Mouse (Mus musculus): ENCODE data around the gene Gm4792. TPM values are rescaled to one million over a fixed set of nuclear protein-coding genes. Genes with fewer than 3 reads are reported as not detected.

Gene Gm4792
- total and polyA plus RNA-seq, 3 experiments: not detected

GRCm38 (mm10) chr10:94265656-94266542, 32.6 kb downstream of the Gm4792 start:
- DNase-seq (ENCODE audit: low spot score) (no peak), ATAC-seq (ENCODE audit: extremely low read depth, insufficient number of reproducible peaks, low FRiP score, poor library complexity, severe bottlenecking) (no peak)
- H3K4me1 ChIP-seq (ENCODE audit: insufficient read depth, low read depth, low read length): no peaks in the 10 kb centered on the region
- no peak for TF ChIP-seq TAL1 (conservative IDR thresholded peaks at IDR 0.05; ENCODE audit: low read depth, low read length)
- TF ChIP-seq GATA1 (IDR thresholded peaks at IDR 0.05; ENCODE audit: borderline replicate concordance, low read length): no peak
- no peak for TF ChIP-seq CTCF (IDR thresholded peaks at IDR 0.05; ENCODE audit: low read depth, low read length)
- TF ChIP-seq POLR2AphosphoS5 (IDR thresholded peaks at IDR 0.05; ENCODE audit: insufficient replicate concordance, low read depth, low read length): no peak
- TF ChIP-seq GATA2 (IDR thresholded peaks at IDR 0.05; ENCODE audit: borderline replicate concordance, low read depth, low read length): no peak
- no peaks in the 10 kb centered on the region for H3K36me3 ChIP-seq (replicated peaks)
- H3K9me3 ChIP-seq (replicated peaks): no peaks in the 10 kb centered on the region
- H3K4me3 ChIP-seq (ENCODE audit: low read depth, low read length): no peak overlapping the region
- peaks cover 5% of the 10 kb centered on the region for H3K27me3 ChIP-seq (ENCODE audit: insufficient read depth, low read length)

- no peak for TF ChIP-seq GATA1 (IDR thresholded peaks at IDR 0.05; ENCODE audit: borderline replicate concordance, low read length)
- TF ChIP-seq POLR2AphosphoS5 (IDR thresholded peaks at IDR 0.05; ENCODE audit: insufficient replicate concordance, low read depth, low read length): no peak
- TF ChIP-seq GATA2 (IDR thresholded peaks at IDR 0.05; ENCODE audit: borderline replicate concordance, low read depth, low read length): no peak
- TF ChIP-seq TAL1 (conservative IDR thresholded peaks at IDR 0.05; ENCODE audit: low read depth, low read length): no peak
- TF ChIP-seq CTCF (IDR thresholded peaks at IDR 0.05; ENCODE audit: low read depth, low read length): no peak
- no peak overlapping the region for H3K4me3 ChIP-seq (ENCODE audit: low read depth, low read length)
- no peak for ATAC-seq (ENCODE audit: extremely low read depth, insufficient number of reproducible peaks, low FRiP score, poor library complexity, severe bottlenecking)
- no peaks in the 10 kb centered on the region for H3K36me3 ChIP-seq (replicated peaks)
- H3K9me3 ChIP-seq (replicated peaks): no peaks in the 10 kb centered on the region
- H3K27me3 ChIP-seq (ENCODE audit: insufficient read depth, low read length): peaks cover 5% of the 10 kb centered on the region
- DNase-seq (ENCODE audit: low spot score): no peak
- H3K4me1 ChIP-seq (ENCODE audit: insufficient read depth, low read depth, low read length): no peaks in the 10 kb centered on the region
Observed at GRCm38 (mm10) chr10:94263211-94263610, 35.3 kb downstream of the Gm4792 start.

GRCm38 (mm10) chr10:94262646-94263045, 35.9 kb downstream of the Gm4792 start:
- H3K36me3 ChIP-seq (replicated peaks): no peaks in the 10 kb centered on the region
- no peak; the same call in 1 of the 2 replicates for TF ChIP-seq TAL1 (conservative IDR thresholded peaks at IDR 0.05; ENCODE audit: low read depth, low read length)
- TF ChIP-seq POLR2AphosphoS5 (IDR thresholded peaks at IDR 0.05; ENCODE audit: insufficient replicate concordance, low read depth, low read length): no peak
- TF ChIP-seq CTCF (IDR thresholded peaks at IDR 0.05; ENCODE audit: low read depth, low read length): no peak
- no peak for TF ChIP-seq GATA2 (IDR thresholded peaks at IDR 0.05; ENCODE audit: borderline replicate concordance, low read depth, low read length)
- no peak for TF ChIP-seq GATA1 (IDR thresholded peaks at IDR 0.05; ENCODE audit: borderline replicate concordance, low read length)
- peaks cover 5% of the 10 kb centered on the region for H3K27me3 ChIP-seq (ENCODE audit: insufficient read depth, low read length)
- DNase-seq (ENCODE audit: low spot score) (no peak), ATAC-seq (ENCODE audit: extremely low read depth, insufficient number of reproducible peaks, low FRiP score, poor library complexity, severe bottlenecking) (no peak)
- no peaks in the 10 kb centered on the region for H3K4me1 ChIP-seq (ENCODE audit: insufficient read depth, low read depth, low read length)
- H3K4me3 ChIP-seq (ENCODE audit: low read depth, low read length): no peak overlapping the region
- no peaks in the 10 kb centered on the region for H3K9me3 ChIP-seq (replicated peaks)

- no peaks in the 10 kb centered on the region for H3K4me1 ChIP-seq (ENCODE audit: insufficient read depth, low read depth, low read length)
- H3K9me3 ChIP-seq (replicated peaks): no peaks in the 10 kb centered on the region
- TF ChIP-seq TAL1 (conservative IDR thresholded peaks at IDR 0.05; ENCODE audit: low read depth, low read length) (no peak), GATA1 (IDR thresholded peaks at IDR 0.05; ENCODE audit: borderline replicate concordance, low read length) (no peak), POLR2AphosphoS5 (IDR thresholded peaks at IDR 0.05; ENCODE audit: insufficient replicate concordance, low read depth, low read length) (no peak), CTCF (IDR thresholded peaks at IDR 0.05; ENCODE audit: low read depth, low read length) (no peak), GATA2 (IDR thresholded peaks at IDR 0.05; ENCODE audit: borderline replicate concordance, low read depth, low read length) (no peak)
- no peak for DNase-seq (ENCODE audit: low spot score)
- H3K36me3 ChIP-seq (replicated peaks): no peaks in the 10 kb centered on the region
- no peak overlapping the region for H3K4me3 ChIP-seq (ENCODE audit: low read depth, low read length)
- ATAC-seq (ENCODE audit: extremely low read depth, insufficient number of reproducible peaks, low FRiP score, poor library complexity, severe bottlenecking): no peak
- H3K27me3 ChIP-seq (ENCODE audit: insufficient read depth, low read length): peaks cover 5% of the 10 kb centered on the region
Observed at GRCm38 (mm10) chr10:94260544-94260943, 38.0 kb downstream of the Gm4792 start.

GRCm38 (mm10) chr10:94256518-94256917, 42.0 kb downstream of the Gm4792 start:
- TF ChIP-seq CTCF (IDR thresholded peaks at IDR 0.05; ENCODE audit: low read depth, low read length): no peak
- TF ChIP-seq GATA1 (IDR thresholded peaks at IDR 0.05; ENCODE audit: borderline replicate concordance, low read length): no peak
- no peak for TF ChIP-seq GATA2 (IDR thresholded peaks at IDR 0.05; ENCODE audit: borderline replicate concordance, low read depth, low read length)
- TF ChIP-seq POLR2AphosphoS5 (IDR thresholded peaks at IDR 0.05; ENCODE audit: insufficient replicate concordance, low read depth, low read length): no peak
- TF ChIP-seq TAL1 (conservative IDR thresholded peaks at IDR 0.05; ENCODE audit: low read depth, low read length): no peak
- peaks cover 5% of the 10 kb centered on the region for H3K27me3 ChIP-seq (ENCODE audit: insufficient read depth, low read length)
- no peaks in the 10 kb centered on the region for H3K4me1 ChIP-seq (ENCODE audit: insufficient read depth, low read depth, low read length)
- no peak for DNase-seq (ENCODE audit: low spot score)
- H3K4me3 ChIP-seq (ENCODE audit: low read depth, low read length): no peak overlapping the region
- no peaks in the 10 kb centered on the region for H3K9me3 ChIP-seq (replicated peaks)
- ATAC-seq (ENCODE audit: extremely low read depth, insufficient number of reproducible peaks, low FRiP score, poor library complexity, severe bottlenecking): no peak
- H3K36me3 ChIP-seq (replicated peaks): no peaks in the 10 kb centered on the region

- H3K27me3 ChIP-seq (ENCODE audit: insufficient read depth, low read length): peaks cover 4% of the 10 kb centered on the region; the same call in 1 of the 2 replicates
- no peak overlapping the region for H3K4me3 ChIP-seq (ENCODE audit: low read depth, low read length)
- TF ChIP-seq POLR2AphosphoS5 (IDR thresholded peaks at IDR 0.05; ENCODE audit: insufficient replicate concordance, low read depth, low read length) (no peak), TAL1 (conservative IDR thresholded peaks at IDR 0.05; ENCODE audit: low read depth, low read length) (no peak), CTCF (IDR thresholded peaks at IDR 0.05; ENCODE audit: low read depth, low read length) (no peak), GATA1 (IDR thresholded peaks at IDR 0.05; ENCODE audit: borderline replicate concordance, low read length) (no peak), GATA2 (IDR thresholded peaks at IDR 0.05; ENCODE audit: borderline replicate concordance, low read depth, low read length) (no peak)
- no peaks in the 10 kb centered on the region for H3K9me3 ChIP-seq (replicated peaks)
- ATAC-seq (ENCODE audit: extremely low read depth, insufficient number of reproducible peaks, low FRiP score, poor library complexity, severe bottlenecking) (no peak), DNase-seq (ENCODE audit: low spot score) (no peak)
- H3K4me1 ChIP-seq (ENCODE audit: insufficient read depth, low read depth, low read length): no peaks in the 10 kb centered on the region
- no peaks in the 10 kb centered on the region for H3K36me3 ChIP-seq (replicated peaks)
Observed at GRCm38 (mm10) chr10:94255744-94256143, 42.8 kb downstream of the Gm4792 start.
